Mouse (Mus musculus) liver, postnatal 0 days (tissue): ENCODE measurements around the gene 1810010H24Rik.
"Not testable (repeated sequence)": the region's sequence is repeated elsewhere in the genome, so short reads cannot be mapped to it uniquely, and the experiment has no call there.

Experiments
- CTCF ChIP-seq: sonication (generic); IDR thresholded peaks from 2 replicates; pipeline ENCODE4 v1.5.1; 2016; ENCODE audit warnings: antibody characterized with exemption, low read depth
- EP300 ChIP-seq: IDR thresholded peaks from 2 replicates; pipeline ENCODE4 v1.6.1; 2016; ENCODE audit warnings: antibody characterized with exemption, low read depth, mild to moderate bottlenecking

GRCm38 (mm10) chr11:107015535-107016187 lies 9.8 kb upstream of the 1810010H24Rik start:
- not testable (repeated sequence) for TF ChIP-seq CTCF, EP300
